Mouse (Mus musculus): ENCODE data around the gene P3h3. TPM values are rescaled to one million over a fixed set of nuclear protein-coding genes. Genes with fewer than 3 reads are reported as not detected.
A peak's percentile ranks its signal among the peaks of the same experiment; 100 is the strongest.

Gene P3h3
- polyA plus RNA-seq, 1 experiment from 2014 or later, result 62.3 TPM

DNA sequence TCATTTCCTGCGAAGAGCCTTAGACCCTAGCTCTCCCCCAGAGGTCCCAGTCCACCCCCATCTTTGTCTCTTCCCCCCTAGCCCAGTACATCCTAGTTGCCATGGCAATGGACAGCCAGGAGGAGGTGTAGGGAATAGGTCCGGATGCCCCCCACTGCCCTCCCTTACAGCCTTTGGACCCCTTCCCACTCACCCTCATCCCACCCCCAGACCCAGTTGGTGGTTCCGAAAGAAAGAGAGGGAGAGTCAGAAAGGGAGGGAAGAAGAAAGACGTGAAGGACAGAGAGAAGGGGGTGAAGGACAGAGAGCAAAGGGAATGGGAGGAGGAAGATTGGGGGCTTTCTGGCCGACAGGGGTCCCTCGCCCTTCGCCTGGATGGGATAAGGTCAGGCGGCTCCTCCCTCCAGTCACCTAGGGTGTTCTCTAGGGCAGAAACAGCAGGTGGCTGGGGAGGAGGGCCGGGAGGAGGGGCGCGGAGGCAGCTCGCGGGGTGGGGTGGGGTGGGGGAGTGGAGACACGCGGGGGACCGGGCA lies 5.6 kb upstream of the P3h3 start:
- no peaks in the 10 kb centered on the region for H3K27me3 ChIP-seq
- peak overlapping the region; percentile 93 for H3K4me2 ChIP-seq
- peak overlapping the region; percentile 52 for H3K4me3 ChIP-seq
- H3K9me3 ChIP-seq, result no peaks in the 10 kb centered on the region
- no peaks in the 10 kb centered on the region for H3K36me3 ChIP-seq
- H3K4me1 ChIP-seq, result peaks cover 57% of the 10 kb centered on the region
- H3K9ac ChIP-seq, result no peak overlapping the region
- ATAC-seq (ENCODE audit: insufficient number of reproducible peaks, low FRiP score, low TSS enrichment, low read depth), result no peak
- under 1% methylated on average over 10 of the region's 16 CpGs for WGBS
- H3K27ac ChIP-seq, result peak overlapping the region; percentile 22; the same call in 1 of the 2 replicates

DNA sequence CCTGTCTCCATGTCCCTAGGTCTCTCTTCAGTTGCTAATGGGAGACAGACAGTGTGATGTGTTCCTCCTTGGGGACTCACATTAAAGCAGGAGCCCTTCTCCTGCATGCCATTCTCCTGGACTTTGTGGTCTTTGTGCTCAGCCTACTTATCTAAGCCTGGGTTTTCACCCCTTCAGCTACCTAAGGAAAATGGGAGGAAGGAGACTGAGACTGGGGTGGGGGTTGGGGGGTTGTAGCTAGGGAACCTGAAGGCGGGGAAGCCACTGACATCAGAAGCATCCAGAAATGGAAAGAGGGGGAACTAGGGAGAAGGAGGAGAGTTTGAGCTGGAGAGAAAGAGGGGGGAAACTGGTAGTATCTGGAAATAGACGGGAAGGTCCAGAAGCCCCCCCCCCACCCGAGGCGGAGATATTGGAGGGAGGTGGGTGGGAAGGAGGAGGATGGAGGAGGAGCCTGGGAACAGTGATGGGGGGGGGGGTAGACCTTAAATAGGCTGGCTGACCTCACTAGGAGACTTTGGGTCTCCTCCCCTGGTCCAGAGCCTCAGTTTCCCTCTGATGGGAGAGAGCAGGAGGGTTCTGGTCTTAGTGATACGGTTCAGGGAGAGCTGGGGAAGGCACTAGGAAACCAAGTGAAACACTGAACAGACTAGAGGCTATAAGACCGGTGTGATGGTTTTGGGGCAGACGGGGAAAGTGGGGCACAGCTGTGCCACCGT lies 5.0 kb upstream of the P3h3 start:
- peaks cover 63% of the 10 kb centered on the region for H3K4me1 ChIP-seq
- H3K27me3 ChIP-seq, result no peaks in the 10 kb centered on the region
- no peak overlapping the region for H3K9ac ChIP-seq
- H3K27ac ChIP-seq, result no peak overlapping the region
- H3K36me3 ChIP-seq, result no peaks in the 10 kb centered on the region
- H3K9me3 ChIP-seq, result no peaks in the 10 kb centered on the region
- H3K4me3 ChIP-seq, result peak overlapping the region; percentile 52
- ATAC-seq (ENCODE audit: insufficient number of reproducible peaks, low FRiP score, low TSS enrichment, low read depth), result no peak
- H3K4me2 ChIP-seq, result peak overlapping the region; percentile 93
- WGBS, result 9% methylated on average over 8 of the region's 8 CpGs

DNA sequence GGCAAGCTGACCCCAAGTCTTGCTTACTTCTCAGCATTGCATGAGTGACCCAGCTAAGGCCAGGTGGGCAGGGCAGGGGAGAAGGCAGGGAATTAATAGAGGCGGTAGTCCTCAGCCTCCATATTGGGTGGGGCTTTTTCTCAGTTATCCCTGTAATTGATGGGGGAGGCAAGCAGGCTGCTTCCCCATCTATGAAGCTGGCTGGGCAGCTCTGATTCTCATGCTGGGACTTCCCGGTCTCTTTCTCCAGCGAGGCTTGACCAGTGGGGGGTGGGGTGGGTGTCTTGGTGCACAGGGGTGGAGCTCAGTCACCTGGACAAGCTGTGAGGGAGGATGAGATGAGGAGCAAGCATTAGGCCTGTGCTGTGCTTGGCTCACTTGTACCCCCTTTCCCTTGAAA lies 4.2 kb upstream of the P3h3 start:
- ATAC-seq (ENCODE audit: insufficient number of reproducible peaks, low FRiP score, low TSS enrichment, low read depth), result no peak
- Histone ChIP-seq H3K27me3 (no peaks in the 10 kb centered on the region), H3K36me3 (no peaks in the 10 kb centered on the region), H3K9me3 (no peaks in the 10 kb centered on the region), H3K4me3 (no peak overlapping the region), H3K27ac (no peak overlapping the region), H3K4me2 (no peak overlapping the region), H3K4me1 (peaks cover 63% of the 10 kb centered on the region), H3K9ac (no peak overlapping the region)
- 43% methylated on average over 3 of the region's 3 CpGs for WGBS

DNA sequence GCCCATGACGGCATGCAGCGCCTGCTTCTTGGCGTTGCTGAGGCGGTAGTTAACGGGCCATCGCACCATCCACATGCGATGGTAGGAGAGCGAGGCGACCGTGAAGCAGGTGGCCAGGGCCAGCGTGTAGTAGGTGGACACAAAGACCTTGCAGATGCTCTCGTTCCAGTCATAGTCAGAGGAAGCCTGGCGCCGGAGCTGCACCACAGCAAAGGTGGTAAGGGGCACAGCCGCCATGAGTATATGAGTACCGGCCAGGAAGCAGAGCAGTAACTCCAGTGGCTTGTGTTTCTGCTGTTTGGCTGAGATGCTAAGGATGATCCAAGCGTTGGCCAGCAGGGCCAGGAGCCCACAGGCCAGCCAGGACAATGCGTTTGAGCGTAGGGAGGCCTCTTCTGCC lies 3.7 kb upstream of the P3h3 start:
- H3K4me2 ChIP-seq, result no peak overlapping the region
- WGBS, result 83% methylated on average over 19 of the region's 19 CpGs
- no peak overlapping the region for H3K27ac ChIP-seq
- H3K9me3 ChIP-seq, result no peaks in the 10 kb centered on the region
- no peak for ATAC-seq (ENCODE audit: insufficient number of reproducible peaks, low FRiP score, low TSS enrichment, low read depth)
- no peak overlapping the region for H3K9ac ChIP-seq
- H3K27me3 ChIP-seq, result no peaks in the 10 kb centered on the region
- no peaks in the 10 kb centered on the region for H3K36me3 ChIP-seq
- H3K4me1 ChIP-seq, result peaks cover 66% of the 10 kb centered on the region
- no peak overlapping the region for H3K4me3 ChIP-seq

DNA sequence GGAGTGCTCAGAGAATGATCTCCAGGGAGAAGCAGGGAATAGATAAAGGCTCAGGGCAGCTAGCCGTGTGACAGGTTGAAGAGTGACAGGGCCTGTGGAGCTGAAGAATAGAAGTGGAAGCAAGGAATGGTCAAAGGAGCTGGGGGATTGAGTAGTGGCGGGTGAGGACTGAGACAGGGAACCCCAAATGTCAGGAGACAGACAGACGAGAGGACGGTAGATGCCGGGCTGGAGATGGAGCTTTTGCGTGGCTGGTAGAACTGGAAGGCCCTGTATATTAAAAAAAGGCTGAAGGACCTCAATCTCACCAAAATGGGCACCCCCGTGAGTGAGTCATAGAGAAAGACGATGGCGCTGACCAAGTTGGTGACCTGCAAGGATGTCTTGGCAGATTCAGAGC lies 3.0 kb upstream of the P3h3 start:
- H3K9me3 ChIP-seq, result no peaks in the 10 kb centered on the region
- no peak overlapping the region for H3K4me2 ChIP-seq
- H3K27me3 ChIP-seq, result no peaks in the 10 kb centered on the region
- no peak overlapping the region for H3K4me3 ChIP-seq
- no peak for ATAC-seq (ENCODE audit: insufficient number of reproducible peaks, low FRiP score, low TSS enrichment, low read depth)
- WGBS, result 86% methylated on average over 9 of the region's 9 CpGs
- no peak overlapping the region for H3K9ac ChIP-seq
- H3K36me3 ChIP-seq, result no peaks in the 10 kb centered on the region
- H3K4me1 ChIP-seq, result peaks cover 68% of the 10 kb centered on the region
- H3K27ac ChIP-seq, result peak overlapping the region; percentile 27; the same call in 1 of the 2 replicates

DNA sequence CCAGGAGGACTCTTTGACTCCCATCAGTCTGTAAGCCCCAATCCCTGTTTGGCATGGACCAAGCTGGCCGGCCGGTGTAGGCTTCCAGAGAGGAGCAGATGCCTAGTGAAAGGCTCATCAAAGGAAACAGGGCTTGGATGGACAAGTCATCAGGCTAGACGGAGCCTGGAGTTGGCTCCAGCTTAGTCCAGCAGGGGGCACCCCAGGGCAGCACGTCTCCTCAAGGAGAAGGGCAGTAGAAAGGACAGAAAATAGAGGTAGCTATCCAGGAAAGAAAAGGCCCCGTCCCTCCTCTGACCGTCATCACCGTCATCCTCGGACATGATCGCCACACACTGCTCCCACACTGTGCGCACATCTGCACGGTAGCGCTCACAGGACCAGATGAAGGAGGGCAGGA lies 2.2 kb upstream of the P3h3 start:
- Histone ChIP-seq H3K27me3 (no peaks in the 10 kb centered on the region), H3K4me3 (no peak overlapping the region), H3K4me2 (0 out of 2 replicates have a peak overlapping the region, but pooled peaks have one; percentile 12), H3K27ac (peak overlapping the region; percentile 27; the same call in 1 of the 2 replicates), H3K4me1 (peaks cover 75% of the 10 kb centered on the region), H3K9me3 (no peaks in the 10 kb centered on the region), H3K9ac (peak overlapping the region; percentile 10; the same call in 1 of the 2 replicates), H3K36me3 (peaks cover 3% of the 10 kb centered on the region; the same call in 1 of the 2 replicates)
- no peak for ATAC-seq (ENCODE audit: insufficient number of reproducible peaks, low FRiP score, low TSS enrichment, low read depth)
- WGBS, result 9% methylated on average over 12 of the region's 12 CpGs

DNA sequence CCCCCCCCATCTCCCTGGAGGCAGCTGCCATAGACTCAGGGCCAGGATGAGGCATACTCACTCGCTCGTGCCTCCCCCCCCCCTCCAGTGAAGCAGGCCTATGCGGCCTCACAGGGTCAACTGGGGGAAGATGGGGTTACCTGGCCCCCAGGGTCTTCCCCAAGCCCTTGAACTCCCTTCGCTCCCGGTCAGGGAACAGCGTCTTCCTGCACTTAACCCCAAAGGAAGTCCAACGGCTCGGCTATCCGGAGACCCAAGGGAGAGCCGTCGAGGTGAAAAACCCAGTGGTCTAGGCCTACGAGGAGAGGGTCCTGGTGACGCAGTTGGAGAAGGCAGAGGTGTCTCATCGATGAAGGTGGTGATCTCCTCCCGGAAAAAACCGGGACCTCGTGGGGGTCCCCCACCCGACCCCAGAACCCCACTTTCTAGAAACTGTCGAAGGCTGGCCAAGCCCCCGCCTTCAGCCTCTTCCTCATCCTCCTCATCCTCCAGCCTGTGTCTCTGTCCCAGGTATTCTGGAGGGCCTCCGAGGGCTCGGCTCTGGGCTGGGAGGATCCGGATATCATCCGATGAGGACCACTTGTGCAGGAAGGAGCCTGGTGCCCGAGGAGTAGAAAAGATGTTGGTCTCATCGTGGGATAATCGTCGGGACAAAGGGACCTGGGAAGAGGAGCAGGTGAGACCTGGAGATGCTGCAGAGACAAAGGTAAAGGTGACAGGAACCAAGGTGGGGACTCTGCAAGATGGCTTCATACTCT lies 1.2 kb upstream of the P3h3 start:
- Histone ChIP-seq H3K4me2 (peak overlapping the region; percentile 69), H3K27me3 (no peaks in the 10 kb centered on the region), H3K4me3 (peak overlapping the region; percentile 87), H3K9ac (no peak overlapping the region), H3K4me1 (peaks cover 71% of the 10 kb centered on the region), H3K27ac (no peak overlapping the region), H3K36me3 (peaks cover 10% of the 10 kb centered on the region; the same call in 1 of the 2 replicates), H3K9me3 (no peaks in the 10 kb centered on the region)
- WGBS, result 74% methylated on average over 27 of the region's 28 CpGs
- no peak for ATAC-seq (ENCODE audit: insufficient number of reproducible peaks, low FRiP score, low TSS enrichment, low read depth)

DNA sequence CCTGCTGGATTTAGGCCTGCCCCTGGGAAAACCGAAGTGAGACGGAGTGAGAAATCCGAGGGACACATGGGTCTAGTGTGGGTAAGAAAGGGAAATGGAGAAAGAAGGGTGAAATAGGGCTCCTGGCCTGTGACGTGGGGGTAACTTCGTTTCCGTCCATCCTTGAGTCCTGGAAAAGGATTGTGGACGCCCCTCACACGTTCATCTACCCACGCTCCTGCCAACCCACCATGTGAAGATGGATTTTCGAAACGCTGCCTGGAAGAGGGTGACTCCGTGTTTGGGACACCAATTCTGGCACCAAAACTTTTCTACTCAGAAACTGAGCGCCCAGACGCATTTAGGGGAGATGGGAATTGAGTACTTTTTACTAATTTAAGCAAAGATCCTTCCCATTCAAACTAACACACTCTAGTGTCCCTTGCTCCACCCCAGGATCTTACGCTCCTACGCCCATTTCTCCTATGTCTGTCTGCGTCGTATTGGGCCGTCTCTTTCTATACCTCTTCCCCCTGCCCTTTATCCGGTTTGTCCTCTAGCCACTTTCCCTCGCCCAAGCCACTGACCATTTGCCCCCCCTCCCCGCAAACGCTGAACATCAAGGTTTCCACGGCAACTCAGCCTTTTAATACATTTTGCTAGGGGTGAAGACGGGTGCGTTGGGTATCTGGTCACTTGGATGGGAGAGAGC lies 433 bp upstream of the P3h3 start:
- WGBS, result 21% methylated on average over 26 of the region's 26 CpGs
- peak overlapping the region; percentile 99 for H3K27ac ChIP-seq
- no peaks in the 10 kb centered on the region for H3K27me3 ChIP-seq
- no peaks in the 10 kb centered on the region for H3K9me3 ChIP-seq
- peaks cover 17% of the 10 kb centered on the region for H3K36me3 ChIP-seq
- H3K4me2 ChIP-seq, result peak overlapping the region; percentile 69
- H3K4me1 ChIP-seq, result peaks cover 63% of the 10 kb centered on the region
- H3K4me3 ChIP-seq, result peak overlapping the region; percentile 87
- ATAC-seq (ENCODE audit: insufficient number of reproducible peaks, low FRiP score, low TSS enrichment, low read depth), result no peak
- H3K9ac ChIP-seq, result peak overlapping the region; percentile 8; the same call in 1 of the 2 replicates

DNA sequence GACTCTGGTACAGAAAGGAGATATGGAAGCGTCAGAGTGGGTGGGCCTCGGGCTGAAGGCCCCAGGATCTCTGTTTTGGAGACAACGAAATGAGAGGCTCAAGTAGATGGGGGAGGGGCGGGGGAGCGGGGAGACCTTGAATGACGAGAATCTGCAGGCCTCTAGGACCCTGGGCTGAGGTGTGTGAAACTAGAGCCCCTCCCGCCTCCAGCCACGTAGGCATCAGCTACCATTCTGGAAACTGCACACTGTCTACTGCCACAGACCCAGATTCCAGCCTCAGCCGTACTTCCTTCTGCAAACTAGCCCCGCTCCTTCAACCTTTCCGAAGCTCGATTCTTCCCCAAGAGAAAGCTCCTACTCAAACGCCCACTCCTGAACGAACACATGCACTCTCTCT lies 1.2 kb downstream of the P3h3 start:
- H3K27me3 ChIP-seq, result no peaks in the 10 kb centered on the region
- H3K4me2 ChIP-seq, result peak overlapping the region; percentile 69
- H3K4me3 ChIP-seq, result peak overlapping the region; percentile 87
- no peaks in the 10 kb centered on the region for H3K9me3 ChIP-seq
- peaks cover 32% of the 10 kb centered on the region for H3K36me3 ChIP-seq
- 6% methylated on average over 13 of the region's 14 CpGs for WGBS
- peak; percentile 66 for ATAC-seq (ENCODE audit: insufficient number of reproducible peaks, low FRiP score, low TSS enrichment, low read depth)
- peaks cover 48% of the 10 kb centered on the region for H3K4me1 ChIP-seq
- peak overlapping the region; percentile 93 for H3K9ac ChIP-seq
- H3K27ac ChIP-seq, result peak overlapping the region; percentile 99

DNA sequence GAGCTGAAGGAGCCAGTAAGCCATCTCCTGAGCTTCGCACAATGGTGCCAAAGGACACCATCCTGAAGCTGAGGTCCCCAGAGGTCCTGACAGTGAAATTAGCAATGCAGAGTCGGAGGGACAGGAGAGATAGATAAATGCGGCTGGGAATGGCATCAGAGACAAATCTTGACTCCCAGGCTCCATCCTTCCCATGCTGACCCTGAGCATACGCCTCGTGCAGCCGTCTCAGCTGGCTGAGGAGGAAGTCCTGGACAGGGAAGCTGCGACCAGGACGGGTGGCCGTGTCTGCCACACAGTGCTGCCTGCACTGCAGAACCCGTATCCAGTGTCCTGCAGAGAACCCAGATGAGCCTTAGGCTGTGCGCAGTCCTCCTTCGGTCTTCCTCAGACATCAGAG lies 2.9 kb downstream of the P3h3 start:
- H3K9ac ChIP-seq, result no peak overlapping the region
- H3K27ac ChIP-seq, result 0 out of 2 replicates have a peak overlapping the region, but pooled peaks have one; percentile 24
- 67% methylated on average over 12 of the region's 12 CpGs for WGBS
- H3K9me3 ChIP-seq, result no peaks in the 10 kb centered on the region
- H3K27me3 ChIP-seq, result no peaks in the 10 kb centered on the region
- ATAC-seq (ENCODE audit: insufficient number of reproducible peaks, low FRiP score, low TSS enrichment, low read depth), result no peak
- H3K4me3 ChIP-seq, result no peak overlapping the region
- H3K36me3 ChIP-seq, result peaks cover 41% of the 10 kb centered on the region
- H3K4me2 ChIP-seq, result no peak overlapping the region
- H3K4me1 ChIP-seq, result peaks cover 37% of the 10 kb centered on the region

DNA sequence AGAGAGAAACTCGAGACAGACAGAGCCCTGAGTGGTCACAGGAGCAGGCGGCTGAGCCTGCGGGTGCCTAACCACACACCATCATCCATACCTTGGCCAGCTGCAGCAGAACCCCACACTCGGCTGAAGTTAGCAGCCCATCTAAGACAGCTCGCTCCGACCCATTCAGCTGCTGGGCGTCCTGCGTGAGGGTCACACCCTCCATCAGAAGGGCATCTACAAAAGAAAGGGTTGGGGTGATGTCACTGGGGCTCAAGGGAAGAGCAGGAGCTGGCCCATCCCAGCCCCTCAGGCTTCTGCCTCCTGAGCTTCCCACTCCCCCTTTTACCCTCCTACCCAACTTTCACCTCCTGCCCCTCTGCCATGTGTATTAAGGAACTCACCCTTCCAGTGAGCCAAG lies 7.0 kb downstream of the P3h3 start:
- no peaks in the 10 kb centered on the region for H3K27me3 ChIP-seq
- no peaks in the 10 kb centered on the region for H3K9me3 ChIP-seq
- 47% methylated on average over 8 of the region's 8 CpGs for WGBS
- H3K4me2 ChIP-seq, result no peak overlapping the region
- H3K4me3 ChIP-seq, result no peak overlapping the region
- no peak for ATAC-seq (ENCODE audit: insufficient number of reproducible peaks, low FRiP score, low TSS enrichment, low read depth)
- peaks cover 67% of the 10 kb centered on the region for H3K36me3 ChIP-seq
- H3K9ac ChIP-seq, result no peak overlapping the region
- no peak overlapping the region for H3K27ac ChIP-seq
- peaks cover 11% of the 10 kb centered on the region for H3K4me1 ChIP-seq
